In genomic region chr9:68791982-68792540, GRCm38 (mm10) we compare ENCODE assay signal across 10 mouse cellular contexts.
DNase-seq lines count a peak whose midpoint lies in the region; ATAC-seq lines count a peak whose summit lies in the region.
"Had no signal": no experiment of that assay in that cellular context is flagged by ENCODE, and none has a peak within 500 bp of the region (broad histone marks: within the 10 kb centered on the region; RNA-seq: fewer than 3 reads in every experiment).

No protein-coding gene starts in this region.

- no peaks in the 10 kb centered on the region for H3K27me3 ChIP-seq in embryonic facial prominence, embryonic 12.5 days
- peaks cover 4% of the 10 kb centered on the region; the same call in 1 of the 2 replicates for H3K27me3 ChIP-seq in forebrain, embryonic 16.5 days (replicated peaks; ENCODE audit: control insufficient read depth, insufficient read depth, low read length)
- no peaks in the 10 kb centered on the region for H3K27me3 ChIP-seq in neural tube, embryonic 13.5 days

- H3K36me3 ChIP-seq in embryonic facial prominence, embryonic 12.5 days: no peaks in the 10 kb centered on the region
- H3K36me3 ChIP-seq in forebrain, embryonic 16.5 days (ENCODE audit: control insufficient read depth, insufficient read depth): no peaks in the 10 kb centered on the region
- no peaks in the 10 kb centered on the region for H3K36me3 ChIP-seq in neural tube, embryonic 13.5 days

- no peak overlapping the region for H3K9ac ChIP-seq in embryonic facial prominence, embryonic 12.5 days
- peak overlapping the region; percentile 8 for H3K9ac ChIP-seq in forebrain, embryonic 16.5 days (replicated peaks; ENCODE audit: low read depth, low read length)
- H3K9ac ChIP-seq in neural tube, embryonic 13.5 days: 0 out of 2 replicates have a peak overlapping the region, but pooled peaks have one; percentile 12
- H3K9ac ChIP-seq: liver, postnatal 0 days had no signal

- ATAC-seq in embryonic facial prominence, embryonic 12.5 days (ENCODE audit: insufficient number of reproducible peaks, insufficient read depth, low FRiP score, low TSS enrichment): no peak
- peak; percentile 77 for ATAC-seq in forebrain, embryonic 16.5 days
- no peak; the same call in 1 of the 2 replicates for ATAC-seq in neural tube, embryonic 13.5 days (ENCODE audit: low read depth)
- ATAC-seq: liver, postnatal 0 days had no signal

- peaks cover 31% of the 10 kb centered on the region for H3K4me1 ChIP-seq in embryonic facial prominence, embryonic 12.5 days
- H3K4me1 ChIP-seq in forebrain, embryonic 16.5 days (replicated peaks; ENCODE audit: control insufficient read depth, insufficient read depth, low read length): peaks cover 12% of the 10 kb centered on the region
- H3K4me1 ChIP-seq in neural tube, embryonic 13.5 days (replicated peaks): peaks cover 38% of the 10 kb centered on the region

- H3K27ac ChIP-seq in embryonic facial prominence, embryonic 12.5 days: no peak overlapping the region
- no peak overlapping the region for H3K27ac ChIP-seq in forebrain, embryonic 16.5 days (ENCODE audit: low read length)
- H3K27ac ChIP-seq in neural tube, embryonic 13.5 days (replicated peaks): peak overlapping the region; percentile 28; the same call in 1 of the 2 replicates
- H3K27ac ChIP-seq: heart, adult 2 months had no signal

- H3K9me3 ChIP-seq in embryonic facial prominence, embryonic 12.5 days: no peaks in the 10 kb centered on the region
- H3K9me3 ChIP-seq in forebrain, embryonic 16.5 days (ENCODE audit: control insufficient read depth, low read length): no peaks in the 10 kb centered on the region
- no peaks in the 10 kb centered on the region for H3K9me3 ChIP-seq in neural tube, embryonic 13.5 days

- DNase-seq in layer of hippocampus, adult 8-10 months (ENCODE audit: low spot score in 2 of 2): peak; percentile 13 to 14
- DNase-seq in layer of hippocampus, postnatal 25 days (ENCODE audit: extremely low spot score in 1 of 2, low spot score in 1 of 2): no peak
- DNase-seq in ovary, adult 18-20 months (ENCODE audit: low spot score): no peak
- DNase-seq in ovary, postnatal 14 days (ENCODE audit: low spot score): no peak
- DNase-seq: heart, adult 2 months; kidney, postnatal 36 days; liver, postnatal 0 days had no signal

- 0 out of 2 replicates have a peak overlapping the region, but pooled peaks have one; percentile 5 for H3K4me2 ChIP-seq in embryonic facial prominence, embryonic 12.5 days (replicated peaks)
- H3K4me2 ChIP-seq in forebrain, embryonic 16.5 days (ENCODE audit: low read length): peak overlapping the region; percentile 49
- H3K4me2 ChIP-seq in neural tube, embryonic 13.5 days: peak overlapping the region; percentile 34

- H3K4me3 ChIP-seq in embryonic facial prominence, embryonic 12.5 days: no peak overlapping the region
- H3K4me3 ChIP-seq in forebrain, embryonic 16.5 days (replicated peaks; ENCODE audit: low read length): peak overlapping the region; percentile 30
- H3K4me3 ChIP-seq in neural tube, embryonic 13.5 days: no peak overlapping the region
- H3K4me3 ChIP-seq: heart, adult 2 months had no signal

- WGBS in embryonic facial prominence, embryonic 12.5 days: 51% methylated on average over 16 of the region's 16 CpGs
- 12% methylated on average over 16 of the region's 16 CpGs for WGBS in forebrain, embryonic 16.5 days
- 52% methylated on average over 16 of the region's 16 CpGs for WGBS in neural tube, embryonic 13.5 days

Comparison
In these comparisons a context has a peak if more than half of its experiments do, and no peak if none do; other contexts are left out.
1. DNase-seq: peak in layer of hippocampus, adult 8-10 months (2 of 2); none in layer of hippocampus, postnatal 25 days (0 of 2), ovary, adult 18-20 months (single experiment) and ovary, postnatal 14 days (single experiment).
2. Peak in every context shown above with its lines, with median percentiles within 50 percentile points of each other: H3K4me2 ChIP-seq.